Mouse (Mus musculus) lung, postnatal 4 days (tissue): ENCODE results near the gene Gm8994.
"Not testable (repeated sequence)": the region's sequence is repeated elsewhere in the genome, so short reads cannot be mapped to it uniquely, and the experiment has no call there.

Experiments used
- DNase-seq, 2 experiments: peaks; one replicate each; pipeline ENCODE4 v3.0.0; 2021

Gene Gm8994

DNA sequence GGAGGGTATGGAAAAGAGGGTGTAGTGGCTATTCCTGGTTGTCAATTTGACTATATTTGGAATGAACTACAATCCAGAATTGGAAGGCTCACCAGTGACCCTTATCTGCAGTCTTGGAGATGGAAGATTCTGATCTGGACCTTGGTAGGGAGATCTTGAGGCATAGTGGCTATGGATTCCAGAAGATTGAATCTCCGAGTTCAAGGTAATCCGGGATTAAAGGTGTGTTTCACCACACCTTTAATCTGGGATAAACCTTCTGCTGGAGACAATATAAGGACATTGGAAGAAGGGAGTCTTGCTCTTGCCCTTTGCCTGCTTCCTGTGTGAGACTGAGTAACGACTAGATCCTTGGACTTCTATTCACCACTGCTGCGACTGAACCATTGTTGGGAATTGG, at the start of gene Gm8994:
Gene Gm8994, plus strand, starts transcription at position 301 of the 400 bp plus-strand sequence.
- not testable (repeated sequence) for DNase-seq

DNA sequence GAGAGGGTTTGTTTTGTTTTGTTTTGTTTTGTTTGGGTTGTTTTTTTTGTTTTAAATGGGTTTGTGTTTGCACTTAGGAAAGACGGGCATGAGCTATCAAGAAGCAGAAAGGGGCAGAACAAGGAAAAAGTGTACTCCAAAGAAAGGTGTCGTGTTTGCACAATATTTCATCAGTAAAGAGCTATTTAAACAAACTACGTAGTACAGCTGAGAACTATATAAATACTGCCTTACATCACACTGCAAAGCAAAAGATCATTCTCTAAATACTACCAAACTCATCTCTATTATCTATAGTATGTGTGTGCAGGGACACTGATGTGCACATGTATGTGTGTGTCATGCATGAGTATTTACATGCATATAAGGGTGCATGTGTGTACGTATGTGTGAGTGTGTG, 49.7 kb upstream of the Gm8994 start:
- DNase-seq = no peak

DNA sequence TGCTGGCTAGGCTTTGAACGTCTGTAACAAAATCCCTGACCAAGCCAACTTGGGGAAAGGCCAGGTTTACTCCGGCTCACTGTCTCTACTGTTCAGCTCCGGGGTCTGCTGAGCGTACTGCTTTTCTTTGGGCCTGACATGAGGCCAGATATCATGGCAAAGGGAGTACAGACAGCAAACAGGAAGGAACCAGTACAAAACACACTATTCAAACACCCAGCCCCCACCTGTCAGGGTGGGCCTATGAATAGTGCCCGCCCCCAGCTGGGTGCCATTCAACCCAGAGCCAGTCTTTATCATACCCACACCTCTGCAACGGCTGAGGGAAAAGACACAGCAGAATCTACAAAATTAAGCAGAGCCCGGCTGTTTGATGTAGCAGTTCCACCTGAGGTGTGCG, 42.8 kb upstream of the Gm8994 start:
- DNase-seq = no peak

DNA sequence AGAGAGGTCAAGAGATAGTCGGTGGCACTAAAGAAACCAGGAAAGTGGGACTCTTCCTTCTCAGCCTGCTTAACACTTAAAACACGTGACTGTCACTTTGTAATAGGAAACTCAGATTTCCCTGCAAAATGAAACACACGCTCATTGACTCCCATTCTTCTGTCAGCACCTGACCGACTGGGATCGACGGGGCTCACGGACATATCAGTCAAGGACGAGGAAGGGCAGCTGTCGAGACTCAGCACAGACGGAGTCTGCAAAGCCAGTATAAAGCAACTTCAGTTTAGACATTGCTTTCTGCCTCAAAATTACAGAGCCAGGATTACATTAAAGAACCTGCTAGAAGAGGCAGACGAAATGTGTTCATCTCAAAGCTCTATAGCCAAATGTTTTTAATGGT, 41.2 kb upstream of the Gm8994 start:
- no peak for DNase-seq

DNA sequence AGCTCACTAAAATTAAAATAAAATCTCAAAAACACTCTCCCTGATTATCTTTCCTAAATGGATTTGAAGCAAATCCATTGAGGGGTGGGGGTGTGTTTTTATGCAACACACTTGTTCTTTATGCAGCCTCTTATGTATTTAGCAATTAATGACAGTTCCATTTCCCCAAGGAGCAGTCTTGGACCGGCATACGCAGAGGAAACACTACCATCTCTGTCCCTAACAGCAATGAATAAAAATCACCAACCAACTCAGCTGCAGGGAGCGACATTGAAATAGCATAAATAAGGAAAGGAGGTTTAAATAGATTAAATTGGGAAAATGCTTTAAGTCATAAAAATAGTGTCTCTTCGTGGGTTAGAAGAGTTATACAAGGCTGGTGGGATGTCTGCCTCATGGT, 40.8 kb upstream of the Gm8994 start:
- DNase-seq = no peak

- DNase-seq = no peak
These were observed 35.9 kb upstream of the Gm8994 start for GRCm38 (mm10) chr6:136291424-136291823.

GRCm38 (mm10) chr6:136291951-136292714, 35.2 kb upstream of the Gm8994 start:
- DNase-seq = no peak

DNA sequence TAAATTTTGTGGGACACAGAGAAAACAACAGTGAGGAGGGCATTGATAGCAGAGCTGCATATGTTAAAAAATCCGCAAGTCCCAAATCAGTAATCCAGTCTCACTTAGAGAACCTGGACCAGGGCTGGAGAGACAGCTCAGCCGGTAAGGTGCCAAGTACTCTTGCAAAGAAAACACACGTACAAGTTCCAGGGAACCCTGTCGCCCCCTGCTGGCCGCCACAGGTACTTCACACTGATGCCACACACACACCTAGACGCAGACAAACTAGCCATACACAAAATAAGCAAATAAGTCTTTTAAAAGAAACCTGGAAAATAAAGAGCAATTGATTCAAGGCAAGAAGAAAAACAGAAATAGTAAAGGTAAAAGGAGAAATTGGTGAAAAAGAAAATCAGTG, 33.6 kb upstream of the Gm8994 start:
- no peak for DNase-seq

DNA sequence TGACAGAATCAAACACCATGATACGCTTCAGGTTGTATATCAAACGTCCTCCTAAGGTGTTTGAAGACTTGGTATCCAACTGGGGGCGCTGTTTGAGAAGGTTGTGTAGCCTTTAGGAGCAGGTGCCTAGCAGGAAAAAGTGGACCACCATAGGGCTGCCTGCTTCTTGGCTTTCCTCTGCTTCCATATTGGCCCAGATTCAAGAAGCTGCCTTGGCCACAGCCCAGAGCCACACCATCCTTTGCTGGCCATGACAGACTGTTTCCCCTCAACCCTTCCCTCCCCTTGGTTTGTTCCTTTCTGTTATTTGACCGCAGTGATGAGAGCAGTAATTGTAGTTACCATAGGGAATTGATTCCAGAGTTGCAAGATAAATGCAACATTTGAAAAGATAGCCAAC, 31.5 kb upstream of the Gm8994 start:
- peak; percentile 15 to 40 for DNase-seq

DNA sequence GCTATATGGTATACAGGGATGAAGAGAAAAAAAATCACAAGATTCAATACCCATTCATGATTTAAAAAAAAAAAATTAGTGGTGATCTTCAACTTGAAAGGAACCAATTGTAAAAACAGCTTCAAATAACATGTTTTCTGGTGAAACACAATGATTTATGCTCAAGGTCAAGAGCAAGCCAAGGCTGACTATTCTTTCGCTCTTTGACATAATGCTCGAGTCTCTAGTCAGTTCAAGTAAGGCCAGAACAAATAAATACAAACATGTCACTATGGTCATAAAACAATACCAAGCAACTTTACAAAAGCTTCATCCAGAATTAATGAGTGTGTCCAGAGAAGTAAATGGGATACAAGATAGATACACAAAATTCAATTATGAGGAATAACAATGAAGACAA, 31.1 kb upstream of the Gm8994 start:
- DNase-seq = no peak

DNA sequence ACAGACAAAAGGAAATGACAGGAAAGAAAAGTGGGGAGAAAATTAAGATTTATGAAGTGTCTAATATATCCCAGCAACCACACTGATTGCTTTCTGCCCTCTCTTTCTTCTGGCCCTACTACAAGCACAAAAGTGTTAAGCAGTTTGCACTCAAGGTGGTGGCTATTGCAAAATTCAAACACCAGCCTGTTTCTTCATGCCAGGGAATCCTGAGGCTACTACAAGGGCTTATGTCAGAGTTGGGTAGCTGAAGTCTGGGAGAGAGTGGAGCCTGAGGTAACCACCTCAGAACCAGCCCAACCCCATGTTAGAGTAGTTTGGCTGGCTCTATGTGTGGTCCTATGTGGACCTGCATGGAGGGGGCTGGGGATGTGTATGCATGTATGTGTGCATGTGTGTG, 23.8 kb upstream of the Gm8994 start:
- no peak for DNase-seq

DNA sequence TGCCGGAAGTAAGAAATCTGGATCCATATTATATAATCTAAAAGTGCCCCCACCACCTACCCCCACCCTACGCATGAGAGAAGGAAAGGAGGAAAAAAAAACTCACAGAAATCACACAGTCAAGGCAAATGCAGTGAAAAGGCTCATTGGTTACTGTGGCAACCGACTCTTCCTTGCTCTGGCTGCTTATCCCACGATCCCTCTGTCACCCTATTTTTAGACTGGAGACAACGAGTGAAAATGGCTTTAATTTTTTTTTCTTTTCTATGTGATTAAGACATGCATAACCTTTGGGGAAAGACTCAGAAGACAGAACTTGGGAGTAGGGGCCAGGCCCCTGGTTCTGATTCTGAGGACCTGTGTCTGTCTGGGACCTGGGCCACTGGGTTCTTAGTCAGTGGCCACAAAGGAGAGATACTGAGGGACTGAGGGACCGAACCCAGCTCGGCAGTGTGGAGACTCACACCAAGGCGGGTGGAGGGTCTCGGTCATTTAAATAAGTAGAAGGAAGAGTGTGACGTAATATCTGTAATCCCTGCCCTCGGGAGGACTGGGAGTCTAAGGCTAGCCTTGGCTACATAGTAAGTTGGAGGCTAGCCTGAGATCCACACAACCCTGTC, 22.9 kb upstream of the Gm8994 start:
- DNase-seq = no peak

- DNase-seq = no peak
These were observed 17.9 kb upstream of the Gm8994 start for GRCm38 (mm10) chr6:136309487-136309886.

GRCm38 (mm10) chr6:136328416-136328815, 1.1 kb downstream of the Gm8994 start:
- peak in 1 of 2 experiments; percentile 2 for DNase-seq

GRCm38 (mm10) chr6:136340669-136341068, 13.3 kb downstream of the Gm8994 start:
- no peak for DNase-seq

DNA sequence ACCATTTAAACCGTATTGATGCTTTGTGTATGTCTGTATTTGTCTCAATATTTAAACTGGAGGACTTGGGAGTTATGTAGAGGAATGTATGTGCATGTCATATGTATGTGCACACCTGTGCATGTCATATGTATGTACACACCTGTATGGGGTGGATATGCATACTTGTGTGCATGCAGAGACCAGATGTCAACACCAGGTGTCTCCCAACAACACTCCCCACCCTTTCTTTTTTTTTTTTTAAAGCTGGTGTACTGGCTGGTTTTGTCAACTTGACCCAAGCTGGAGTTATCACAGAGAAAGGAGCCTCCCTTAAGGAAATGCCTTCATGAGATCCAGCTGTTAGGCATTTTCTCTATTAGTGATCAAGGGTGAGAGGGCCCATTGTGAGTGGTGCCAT, 13.8 kb downstream of the Gm8994 start:
- DNase-seq = no peak

GRCm38 (mm10) chr6:136343868-136344267, 16.5 kb downstream of the Gm8994 start:
- DNase-seq = no peak

- no peak for DNase-seq
These were observed 17.7 kb downstream of the Gm8994 start for GRCm38 (mm10) chr6:136345034-136345433.

- DNase-seq = no peak
These were observed 18.3 kb downstream of the Gm8994 start for GRCm38 (mm10) chr6:136345641-136346040.

GRCm38 (mm10) chr6:136347053-136347452, 19.7 kb downstream of the Gm8994 start:
- no peak for DNase-seq

- DNase-seq = no peak
These were observed 20.3 kb downstream of the Gm8994 start for GRCm38 (mm10) chr6:136347631-136348030.

GRCm38 (mm10) chr6:136353399-136354184, 26.3 kb downstream of the Gm8994 start:
- peak; percentile 50 to 77 for DNase-seq

GRCm38 (mm10) chr6:136358471-136358870, 31.1 kb downstream of the Gm8994 start:
- no peak for DNase-seq

- no peak for DNase-seq
These were observed 36.0 kb downstream of the Gm8994 start for GRCm38 (mm10) chr6:136363313-136363712.
